Mouse (Mus musculus) hindbrain, embryonic 15.5 days (tissue): ENCODE results near the gene Bcas3. TPM values are rescaled to one million over a fixed set of nuclear protein-coding genes. Genes with fewer than 3 reads are reported as not detected.
A peak's percentile ranks its signal among the peaks of the same experiment; 100 is the strongest.

ENCODE experiments used
- ATAC-seq: fragments of 200-750 bp; cut with Nextera tagmentation; 2 replicates; pipeline ENCODE4 v1.8.0; 2017; ENCODE audit warnings: low read depth, moderate number of reproducible peaks, moderate TSS enrichment; ENCODE audit not compliant: low FRiP score
- H3K27ac ChIP-seq: fragments of 300-500 bp; sonication (generic); replicated peaks from 2 replicates; pipeline ENCODE4 v1.5.1; 2015; ENCODE audit warnings: mild to moderate bottlenecking, inconsistent platforms
- H3K27me3 ChIP-seq: fragments of 300-500 bp; sonication (generic); 2 replicates; pipeline ENCODE4 v1.6.1; 2015; ENCODE audit warnings: control low read depth, inconsistent platforms
- H3K36me3 ChIP-seq: fragments of 300-500 bp; sonication (generic); 2 replicates; pipeline ENCODE4 v1.6.1; 2015; ENCODE audit warnings: control low read depth, inconsistent platforms
- H3K4me1 ChIP-seq: fragments of 300-500 bp; sonication (generic); replicated peaks from 2 replicates; pipeline ENCODE4 v1.6.1; 2015; ENCODE audit warnings: control low read depth, inconsistent platforms
- H3K4me2 ChIP-seq: fragments of 300-500 bp; sonication (generic); 2 replicates; pipeline ENCODE4 v1.6.1; 2015; ENCODE audit warnings: moderate library complexity, mild to moderate bottlenecking, inconsistent platforms
- H3K4me3 ChIP-seq: fragments of 300-500 bp; sonication (generic); 2 replicates; pipeline ENCODE4 v1.5.1; 2015; ENCODE audit warnings: mild to moderate bottlenecking, inconsistent platforms
- H3K9ac ChIP-seq: fragments of 300-500 bp; sonication (generic); 2 replicates; pipeline ENCODE4 v1.6.1; 2015; ENCODE audit warnings: inconsistent platforms
- H3K9me3 ChIP-seq: fragments of 300-500 bp; sonication (generic); 2 replicates; pipeline ENCODE4 v1.6.1; 2016; ENCODE audit warnings: control low read depth, inconsistent platforms
- WGBS: fragments of 180-500 bp; shearing (Covaris S2); methylation state at CpG from one replicate; pipeline ENCODE4 v1.1.7; 2015; 5-methylcytosine and 5-hydroxymethylcytosine counted together
- polyA plus RNA-seq: library from polyadenylated mRNA; unstranded; fragments of >200 nt; fragmentation: Nextera tagmentation; extraction: Ambion mirVana; gene quantifications from 2 replicates; pipeline ENCODE4 v1.2.1, GENCODE M21; 2015

Bcas3 gene
- polyA plus RNA-seq, result 31.3 and 31.9 TPM in 2 replicates

DNA sequence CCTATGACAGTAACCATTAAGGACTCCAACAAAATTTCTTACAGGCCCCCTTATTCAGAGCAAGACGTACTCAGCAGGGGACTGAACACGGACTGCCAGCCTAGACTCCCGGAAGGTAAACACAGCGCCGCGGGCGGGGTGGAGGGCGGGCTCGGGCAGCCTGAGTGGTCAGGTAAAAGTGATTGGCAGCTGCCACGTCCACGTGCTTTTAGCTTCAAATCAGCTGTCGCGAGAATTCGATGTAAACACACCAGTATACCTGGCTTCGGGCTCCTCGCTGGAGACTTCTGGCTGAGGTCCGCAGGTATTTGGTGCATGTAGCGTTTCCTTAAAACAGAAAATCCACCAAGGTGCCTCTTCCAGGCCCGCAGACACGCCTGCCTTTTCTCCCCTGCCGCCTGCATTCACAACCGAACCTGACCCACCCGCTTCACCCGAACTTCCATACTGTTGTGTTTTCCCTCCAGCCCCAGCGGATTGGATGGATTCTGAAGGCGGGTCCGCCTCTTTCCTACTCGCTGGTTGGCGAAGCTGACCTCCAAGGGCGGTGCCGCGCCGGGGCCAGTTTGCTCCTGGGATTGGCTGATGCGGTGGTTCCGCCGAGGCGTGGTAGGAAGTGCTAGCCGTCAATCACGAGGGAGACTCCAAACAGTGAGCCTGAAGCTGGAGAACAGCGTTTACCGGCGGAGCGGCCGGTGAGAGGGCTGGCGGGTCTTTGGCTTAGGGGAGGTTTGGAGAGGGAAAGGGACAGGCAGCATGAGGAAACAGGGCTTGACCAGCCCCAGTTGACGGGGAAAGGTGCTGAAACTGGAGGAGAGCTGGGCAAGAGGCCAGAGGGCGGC, at the start of gene Bcas3:
TSS of gene Bcas3 (plus strand) at position 629 of the 842 bp plus-strand sequence.
- WGBS, result under 1% methylated on average over 47 of the region's 47 CpGs
- peak; percentile 99 for ATAC-seq
- no peaks in the 10 kb centered on the region for H3K9me3 ChIP-seq
- peaks cover 12% of the 10 kb centered on the region for H3K4me1 ChIP-seq
- H3K36me3 ChIP-seq, result no peaks in the 10 kb centered on the region
- peak within 1 kb of the TSS; percentile 67 for H3K4me3 ChIP-seq
- H3K27me3 ChIP-seq, result no peaks in the 10 kb centered on the region
- peak within 1 kb of the TSS; percentile 67 for H3K9ac ChIP-seq
- H3K4me2 ChIP-seq, result peak within 1 kb of the TSS; percentile 81
- peak within 1 kb of the TSS; percentile 65 for H3K27ac ChIP-seq

DNA sequence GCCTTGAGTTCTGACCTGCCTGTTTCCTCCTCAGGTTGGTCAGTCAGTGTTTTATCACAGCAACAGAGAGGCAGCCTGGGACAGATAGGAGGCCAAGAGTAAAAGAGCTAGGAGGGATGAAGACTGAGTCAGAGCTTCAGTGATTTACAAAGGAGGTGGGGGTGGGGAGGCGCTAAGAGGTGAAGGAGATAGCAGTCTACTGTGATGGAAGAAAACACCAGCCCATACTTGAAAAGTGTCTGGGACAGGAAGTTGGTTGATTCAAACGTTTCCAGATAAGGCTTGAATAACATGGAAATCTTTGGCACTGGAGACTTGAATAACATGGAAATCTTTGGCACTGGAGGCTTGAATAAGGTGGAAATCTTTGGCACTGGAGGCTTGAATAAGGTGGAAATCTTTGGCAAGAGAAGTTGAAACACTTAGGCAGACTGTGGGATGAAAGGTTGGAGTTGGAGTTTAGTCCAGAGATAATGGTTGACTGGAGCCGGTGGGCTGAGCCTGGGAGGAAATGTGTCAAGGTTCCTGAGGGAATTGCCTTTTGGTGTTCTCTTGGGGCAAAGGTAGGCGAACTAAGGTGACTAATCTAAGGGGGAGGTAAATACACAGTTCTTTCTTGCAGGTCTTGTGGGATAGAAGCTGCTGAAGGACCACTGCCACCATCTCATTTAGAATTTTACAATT, 46.2 kb upstream of the Bcas3 start:
- Histone ChIP-seq H3K27me3 (no peaks in the 10 kb centered on the region), H3K4me1 (peaks cover 6% of the 10 kb centered on the region), H3K9me3 (no peaks in the 10 kb centered on the region), H3K4me3 (no peak overlapping the region), H3K4me2 (no peak overlapping the region), H3K36me3 (no peaks in the 10 kb centered on the region), H3K9ac (no peak overlapping the region), H3K27ac (no peak overlapping the region)
- 73% methylated on average over 4 of the region's 4 CpGs for WGBS
- ATAC-seq, result no peak

DNA sequence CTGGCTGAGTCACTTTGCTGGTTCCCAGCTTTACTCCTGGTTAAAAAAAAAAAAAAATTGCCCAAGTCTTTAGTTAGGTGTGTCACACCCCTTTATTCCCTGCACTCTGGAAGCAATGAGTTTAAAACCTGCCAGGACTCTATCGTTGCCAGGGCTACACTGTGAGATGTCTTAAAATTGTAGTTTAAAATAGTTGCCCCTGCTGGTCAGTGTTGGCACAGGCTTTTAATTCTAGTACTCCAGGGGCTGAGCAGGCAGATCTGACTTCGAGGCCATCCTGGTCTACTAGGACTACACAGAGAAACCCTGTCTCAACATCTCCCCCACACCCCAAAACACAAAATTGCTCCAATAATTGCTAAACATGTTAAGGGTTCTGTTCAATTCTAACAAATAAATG, 44.2 kb upstream of the Bcas3 start:
- Histone ChIP-seq H3K9ac (no peak overlapping the region), H3K27ac (no peak overlapping the region), H3K36me3 (no peaks in the 10 kb centered on the region), H3K4me1 (peaks cover 22% of the 10 kb centered on the region), H3K9me3 (no peaks in the 10 kb centered on the region), H3K27me3 (no peaks in the 10 kb centered on the region), H3K4me2 (no peak overlapping the region), H3K4me3 (no peak overlapping the region)
- WGBS, result 73% methylated on average over 2 of the region's 2 CpGs
- ATAC-seq, result no peak

DNA sequence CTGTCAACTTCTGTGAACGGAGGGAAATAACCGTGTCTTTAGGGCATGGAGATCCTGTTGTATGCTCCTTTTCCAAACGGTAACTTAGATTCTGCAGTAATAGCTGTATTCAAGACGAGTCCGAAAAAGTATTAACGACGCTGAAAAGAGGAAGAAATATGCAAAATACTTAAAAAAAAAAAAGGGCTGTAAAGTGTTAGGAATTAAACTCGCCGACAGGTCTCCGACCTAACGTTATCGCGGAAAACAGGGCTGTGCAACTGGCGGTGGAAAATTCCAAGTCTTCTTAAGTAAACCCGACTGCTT, 42.6 kb upstream of the Bcas3 start:
- H3K9ac ChIP-seq, result peak overlapping the region; percentile 52
- H3K27ac ChIP-seq, result peak overlapping the region; percentile 79
- peak overlapping the region; percentile 87 for H3K4me3 ChIP-seq
- H3K4me2 ChIP-seq, result peak overlapping the region; percentile 97
- peaks cover 30% of the 10 kb centered on the region for H3K4me1 ChIP-seq
- 1% methylated on average over 15 of the region's 15 CpGs for WGBS
- peaks cover 4% of the 10 kb centered on the region; the same call in 1 of the 2 replicates for H3K36me3 ChIP-seq
- no peak for ATAC-seq
- H3K27me3 ChIP-seq, result no peaks in the 10 kb centered on the region
- no peaks in the 10 kb centered on the region for H3K9me3 ChIP-seq

DNA sequence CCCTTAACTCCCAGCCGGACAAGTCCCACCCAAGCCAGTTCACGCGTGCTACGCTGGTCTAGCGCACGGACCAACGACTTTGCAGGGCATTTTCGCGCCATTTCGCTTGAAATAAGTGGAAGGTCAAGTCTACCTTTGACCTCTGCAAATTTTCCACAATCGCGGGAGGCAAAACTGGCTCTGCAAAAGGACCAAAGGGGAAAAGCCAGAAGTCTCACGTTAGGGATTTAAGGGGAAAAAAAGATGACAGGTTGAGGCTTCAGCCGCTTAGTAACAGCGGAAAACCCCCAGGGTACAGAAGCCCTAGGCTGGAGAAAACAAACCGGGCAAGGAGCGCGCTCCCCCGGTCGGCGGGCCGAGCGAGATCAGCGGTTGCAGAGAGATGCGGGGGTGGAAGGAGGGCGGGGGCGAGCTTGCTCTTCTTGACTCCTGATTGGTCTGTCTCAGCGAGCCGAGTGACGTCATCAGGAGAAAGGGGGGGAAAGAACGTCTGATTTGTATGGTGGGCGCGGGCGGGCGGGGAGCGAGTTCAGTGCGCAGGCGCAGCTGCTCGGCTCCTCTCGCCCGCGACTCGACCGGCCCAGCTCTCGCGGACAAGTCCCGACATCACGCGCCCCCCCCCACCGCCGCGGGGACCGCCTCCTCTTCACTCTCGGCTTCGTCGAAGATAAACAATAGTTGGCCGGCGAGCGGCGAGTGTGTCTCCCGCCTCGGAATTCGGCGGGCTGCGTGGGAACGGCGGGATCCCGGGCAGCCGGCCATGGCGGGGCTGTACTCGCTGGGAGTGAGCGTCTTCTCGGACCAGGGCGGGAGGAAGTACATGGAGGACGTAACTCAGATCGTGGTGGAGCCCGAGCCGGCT, 42.0 kb upstream of the Bcas3 start, which contains the start of gene Ppm1d:
TSS of gene Ppm1d (plus strand) at position 532 of the 862 bp plus-strand sequence.
- Histone ChIP-seq H3K4me2 (peak within 1 kb of the TSS; percentile 97), H3K36me3 (peaks cover 4% of the 10 kb centered on the region; the same call in 1 of the 2 replicates), H3K4me3 (peak within 1 kb of the TSS; percentile 87), H3K27ac (peak within 1 kb of the TSS; percentile 85), H3K4me1 (peaks cover 30% of the 10 kb centered on the region), H3K9ac (peak within 1 kb of the TSS; percentile 58), H3K9me3 (no peaks in the 10 kb centered on the region), H3K27me3 (no peaks in the 10 kb centered on the region)
- peak; percentile 96 for ATAC-seq
- WGBS, result under 1% methylated on average over 70 of the region's 78 CpGs

DNA sequence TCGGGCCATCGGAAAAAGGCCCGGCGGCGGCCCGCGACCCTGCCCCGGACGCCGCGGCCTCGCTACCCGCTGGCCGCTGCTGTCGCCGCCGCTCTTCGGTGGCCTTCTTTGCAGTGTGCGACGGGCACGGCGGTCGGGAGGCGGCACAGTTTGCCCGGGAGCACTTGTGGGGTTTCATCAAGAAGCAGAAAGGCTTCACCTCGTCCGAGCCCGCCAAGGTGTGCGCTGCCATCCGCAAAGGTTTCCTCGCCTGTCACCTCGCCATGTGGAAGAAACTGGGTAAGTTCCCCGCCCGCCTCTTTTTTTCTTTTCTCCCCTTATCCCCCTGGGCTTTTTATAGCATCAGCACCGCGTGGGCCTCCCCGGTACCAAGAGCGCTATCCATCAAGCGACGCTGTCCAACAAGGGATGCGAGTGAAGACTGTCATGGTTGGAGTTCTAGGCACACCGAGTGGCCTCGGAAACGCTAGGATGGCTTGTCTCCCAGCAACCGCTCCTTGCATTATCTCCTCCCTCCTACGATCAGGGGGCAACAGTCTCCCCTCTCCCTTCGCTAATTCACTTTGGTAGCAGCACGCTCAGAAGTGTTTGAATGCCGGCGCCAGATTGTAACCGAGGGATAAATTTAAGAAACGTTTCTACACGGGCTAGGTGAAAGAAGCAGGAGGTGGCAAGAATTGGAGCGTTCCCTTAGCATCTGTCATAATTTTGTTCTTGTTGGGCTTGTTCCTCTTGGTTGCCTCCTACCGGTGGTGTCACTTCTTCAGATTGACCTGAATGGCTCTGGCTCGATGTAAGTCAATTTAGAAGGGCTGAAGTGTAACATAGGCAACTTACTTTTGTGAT, 41.1 kb upstream of the Bcas3 start:
- Histone ChIP-seq H3K9ac (peak overlapping the region; percentile 58), H3K27ac (peak overlapping the region; percentile 85)
- under 1% methylated on average over 56 of the region's 56 CpGs for WGBS

DNA sequence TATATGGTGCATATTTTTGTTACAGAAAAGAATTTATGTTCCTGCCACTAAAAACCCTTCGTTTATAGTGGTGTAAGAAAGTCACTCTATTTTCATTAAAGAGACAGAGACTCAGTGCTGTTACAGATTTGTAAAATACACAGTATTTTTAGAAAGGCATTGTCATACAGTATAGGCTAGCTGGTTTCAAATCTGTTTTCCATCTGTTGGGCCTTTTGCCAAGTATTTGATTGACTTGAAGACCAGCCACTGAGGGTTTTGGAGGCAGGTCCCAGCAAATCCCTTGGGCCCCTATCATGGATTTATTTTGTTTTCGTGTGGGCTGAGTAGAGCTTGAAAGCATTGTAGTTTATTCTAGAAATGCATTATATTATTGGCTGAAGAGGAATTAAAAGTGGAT, 40.1 kb upstream of the Bcas3 start:
- Histone ChIP-seq H3K9ac (no peak overlapping the region), H3K27me3 (no peaks in the 10 kb centered on the region), H3K4me1 (peaks cover 30% of the 10 kb centered on the region), H3K4me3 (peak overlapping the region; percentile 87), H3K36me3 (peaks cover 4% of the 10 kb centered on the region; the same call in 1 of the 2 replicates), H3K4me2 (peak overlapping the region; percentile 97), H3K27ac (0 out of 2 replicates have a peak overlapping the region, but pooled peaks have one; percentile 3), H3K9me3 (no peaks in the 10 kb centered on the region)
- ATAC-seq, result no peak
- 29% methylated on average over 2 of the region's 2 CpGs for WGBS

More for the DNA sequence above, 41.1 kb upstream of the Bcas3 start:
- no peak; the same call in 1 of the 2 replicates for ATAC-seq
- peaks cover 30% of the 10 kb centered on the region for H3K4me1 ChIP-seq
- H3K27me3 ChIP-seq, result no peaks in the 10 kb centered on the region
- H3K4me3 ChIP-seq, result peak overlapping the region; percentile 87
- peak overlapping the region; percentile 97 for H3K4me2 ChIP-seq
- H3K36me3 ChIP-seq, result peaks cover 4% of the 10 kb centered on the region; the same call in 1 of the 2 replicates
- no peaks in the 10 kb centered on the region for H3K9me3 ChIP-seq

DNA sequence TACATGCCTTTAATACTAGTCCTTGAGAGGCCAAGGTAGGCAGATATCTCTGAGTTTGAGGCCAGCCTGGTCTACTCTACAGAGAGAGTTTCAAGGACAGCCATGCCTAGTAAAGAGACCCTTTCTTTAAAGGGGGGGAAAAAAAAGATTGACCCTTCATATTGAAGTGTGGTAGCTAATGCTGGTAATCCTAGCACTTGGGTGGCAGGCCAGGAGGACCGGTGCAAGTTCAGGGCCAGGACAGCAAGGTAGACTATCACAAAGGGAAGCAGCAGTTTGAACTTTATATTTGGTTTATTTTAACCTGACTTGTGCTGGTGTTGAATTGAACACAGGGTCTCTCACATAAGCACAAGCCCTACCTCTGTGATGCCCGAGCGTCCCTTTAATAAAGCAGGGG, 39.6 kb upstream of the Bcas3 start:
- H3K9me3 ChIP-seq, result no peaks in the 10 kb centered on the region
- H3K9ac ChIP-seq, result no peak overlapping the region
- peaks cover 30% of the 10 kb centered on the region for H3K4me1 ChIP-seq
- peak overlapping the region; percentile 97 for H3K4me2 ChIP-seq
- peaks cover 4% of the 10 kb centered on the region; the same call in 1 of the 2 replicates for H3K36me3 ChIP-seq
- H3K4me3 ChIP-seq, result peak overlapping the region; percentile 87
- ATAC-seq, result no peak
- WGBS, result 80% methylated on average over 3 of the region's 3 CpGs
- no peak overlapping the region for H3K27ac ChIP-seq
- no peaks in the 10 kb centered on the region for H3K27me3 ChIP-seq

DNA sequence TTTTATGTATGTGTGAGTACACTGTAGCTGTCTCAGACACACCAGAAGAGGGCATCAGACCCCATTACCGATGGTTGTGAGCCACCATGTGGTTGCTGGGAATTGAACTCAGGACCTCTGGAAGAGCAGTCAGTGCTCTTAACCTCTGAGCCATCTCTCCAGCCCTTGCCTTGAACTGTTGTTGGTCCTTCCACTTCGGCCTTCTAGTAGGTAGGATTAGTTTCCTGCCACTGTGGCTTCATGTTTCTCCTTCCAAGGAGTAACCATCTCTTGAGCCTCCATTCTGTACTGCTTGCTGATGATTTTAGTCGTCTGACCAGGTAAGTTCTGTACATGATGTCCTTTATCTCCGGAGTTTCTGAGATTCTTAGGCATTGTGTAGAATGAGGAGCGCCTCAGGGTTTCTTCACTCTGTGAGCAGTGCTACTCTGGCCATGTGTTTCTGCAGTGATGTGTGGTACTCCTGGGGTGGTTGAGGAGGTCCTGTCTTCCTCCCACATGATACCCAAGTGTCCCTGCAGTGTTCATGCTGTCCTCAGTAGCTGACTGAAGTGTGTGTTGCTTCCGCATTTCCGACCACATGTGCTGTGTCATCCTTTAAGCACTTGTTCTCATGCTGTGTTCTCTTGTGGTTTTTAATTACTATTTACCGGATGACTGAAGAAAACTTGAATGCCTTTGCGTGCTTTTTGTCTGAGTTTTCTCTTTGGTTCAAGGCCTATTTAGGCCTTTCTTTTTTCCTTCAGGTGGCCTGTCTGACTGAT, 29.2 kb upstream of the Bcas3 start:
- Histone ChIP-seq H3K9ac (no peak overlapping the region), H3K36me3 (no peaks in the 10 kb centered on the region), H3K9me3 (no peaks in the 10 kb centered on the region), H3K4me1 (0 out of 2 replicates have a peak, but pooled peaks cover 6% of the 10 kb centered on the region), H3K4me2 (no peak overlapping the region), H3K4me3 (no peak overlapping the region), H3K27me3 (no peaks in the 10 kb centered on the region), H3K27ac (no peak overlapping the region)
- WGBS, result 76% methylated on average over 9 of the region's 9 CpGs
- ATAC-seq, result no peak

DNA sequence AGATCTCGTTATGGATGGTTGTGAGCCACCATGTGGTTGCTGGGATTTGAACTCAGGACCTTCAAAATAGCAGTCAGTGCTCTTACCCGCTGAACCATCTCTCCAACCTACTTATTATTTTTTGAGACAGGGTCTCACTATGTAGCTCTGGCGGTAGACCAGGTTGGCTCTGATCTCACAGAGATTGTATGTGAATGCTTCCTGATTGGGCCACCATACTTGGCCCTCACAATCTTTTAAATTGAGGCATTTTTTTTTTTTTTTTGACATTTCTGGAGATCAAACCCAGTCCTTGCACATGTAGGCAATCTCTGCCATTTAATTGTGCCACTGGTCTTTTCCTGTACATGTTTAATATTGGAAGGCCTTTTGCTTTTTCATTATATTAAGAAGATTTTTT, 24.2 kb upstream of the Bcas3 start:
- Histone ChIP-seq H3K27me3 (no peaks in the 10 kb centered on the region), H3K4me3 (no peak overlapping the region), H3K9ac (no peak overlapping the region), H3K9me3 (no peaks in the 10 kb centered on the region), H3K27ac (no peak overlapping the region), H3K36me3 (peaks cover 8% of the 10 kb centered on the region), H3K4me2 (no peak overlapping the region), H3K4me1 (0 out of 2 replicates have a peak, but pooled peaks cover 4% of the 10 kb centered on the region)
- WGBS, result 97% methylated on average over 3 of the region's 3 CpGs
- ATAC-seq, result no peak
